Mouse (Mus musculus): ENCODE data around the gene Kctd3. TPM values are rescaled to one million over a fixed set of nuclear protein-coding genes. Genes with fewer than 3 reads are reported as not detected.

Kctd3 gene
- polyA plus RNA-seq, 1 experiment from 2014 or later, result 22.2 TPM

- H3K27me3 ChIP-seq (ENCODE audit: insufficient read depth, low read length), result no peaks in the 10 kb centered on the region
- H3K4me1 ChIP-seq (replicated peaks; ENCODE audit: insufficient read depth, low read length), result no peaks in the 10 kb centered on the region
- H3K9me3 ChIP-seq (replicated peaks; ENCODE audit: low read length), result no peaks in the 10 kb centered on the region
- DNase-seq (ENCODE audit: low spot score) (no peak), ATAC-seq (replicated peaks; ENCODE audit: low FRiP score, low read depth) (no peak)
- no peak overlapping the region for H3K27ac ChIP-seq
- no peak overlapping the region for H3K9ac ChIP-seq (ENCODE audit: low read depth, low read length)
- no peak overlapping the region for H3K4me3 ChIP-seq (replicated peaks; ENCODE audit: low read depth, low read length)
- 74% methylated on average over 7 of the region's 7 CpGs for WGBS
- no peak overlapping the region for H3K4me2 ChIP-seq (ENCODE audit: low read length)
- no peak for TF ChIP-seq CTCF (IDR thresholded peaks at IDR 0.05; ENCODE audit: low read depth)
- no peaks in the 10 kb centered on the region for H3K36me3 ChIP-seq (ENCODE audit: insufficient read depth, low read length)
Observed at GRCm38 (mm10) chr1:189030975-189031374, 23.3 kb upstream of the Kctd3 start.

- Histone ChIP-seq H3K27me3 (ENCODE audit: insufficient read depth, low read length) (no peaks in the 10 kb centered on the region), H3K36me3 (ENCODE audit: insufficient read depth, low read length) (no peaks in the 10 kb centered on the region), H3K27ac (no peak overlapping the region), H3K4me1 (replicated peaks; ENCODE audit: insufficient read depth, low read length) (no peaks in the 10 kb centered on the region), H3K9me3 (replicated peaks; ENCODE audit: low read length) (no peaks in the 10 kb centered on the region), H3K4me2 (ENCODE audit: low read length) (no peak overlapping the region), H3K9ac (ENCODE audit: low read depth, low read length) (no peak overlapping the region), H3K4me3 (replicated peaks; ENCODE audit: low read depth, low read length) (no peak overlapping the region)
- DNase-seq (ENCODE audit: low spot score), result peak; percentile 62
- 70% methylated on average over 1 of the region's 1 CpGs for WGBS
- TF ChIP-seq CTCF (IDR thresholded peaks at IDR 0.05; ENCODE audit: low read depth), result peak; percentile 79
- ATAC-seq (replicated peaks; ENCODE audit: low FRiP score, low read depth), result no peak
Observed at GRCm38 (mm10) chr1:189028267-189028666, 20.6 kb upstream of the Kctd3 start.

- Histone ChIP-seq H3K4me2 (ENCODE audit: low read length) (no peak overlapping the region), H3K9me3 (replicated peaks; ENCODE audit: low read length) (no peaks in the 10 kb centered on the region), H3K27me3 (ENCODE audit: insufficient read depth, low read length) (no peaks in the 10 kb centered on the region), H3K36me3 (ENCODE audit: insufficient read depth, low read length) (no peaks in the 10 kb centered on the region), H3K4me3 (replicated peaks; ENCODE audit: low read depth, low read length) (no peak overlapping the region), H3K27ac (no peak overlapping the region), H3K9ac (ENCODE audit: low read depth, low read length) (peak overlapping the region; percentile 18; the same call in 1 of the 2 replicates), H3K4me1 (replicated peaks; ENCODE audit: insufficient read depth, low read length) (no peaks in the 10 kb centered on the region)
- peak; percentile 76 for DNase-seq (ENCODE audit: low spot score)
- WGBS, result 48% methylated on average over 8 of the region's 8 CpGs
- ATAC-seq (replicated peaks; ENCODE audit: low FRiP score, low read depth), result peak; percentile 33; the same call in 1 of the 2 replicates
- peak; percentile 72 for TF ChIP-seq CTCF (IDR thresholded peaks at IDR 0.05; ENCODE audit: low read depth)
Observed at GRCm38 (mm10) chr1:189026885-189027284, 19.2 kb upstream of the Kctd3 start.

- Histone ChIP-seq H3K4me1 (replicated peaks; ENCODE audit: insufficient read depth, low read length) (no peaks in the 10 kb centered on the region), H3K9me3 (replicated peaks; ENCODE audit: low read length) (no peaks in the 10 kb centered on the region), H3K4me3 (replicated peaks; ENCODE audit: low read depth, low read length) (no peak overlapping the region), H3K9ac (ENCODE audit: low read depth, low read length) (no peak overlapping the region), H3K4me2 (ENCODE audit: low read length) (no peak overlapping the region), H3K36me3 (ENCODE audit: insufficient read depth, low read length) (no peaks in the 10 kb centered on the region), H3K27me3 (ENCODE audit: insufficient read depth, low read length) (no peaks in the 10 kb centered on the region), H3K27ac (no peak overlapping the region)
- TF ChIP-seq CTCF (IDR thresholded peaks at IDR 0.05; ENCODE audit: low read depth), result no peak
- WGBS, result 89% methylated on average over 1 of the region's 1 CpGs
- ATAC-seq (replicated peaks; ENCODE audit: low FRiP score, low read depth) (no peak), DNase-seq (ENCODE audit: low spot score) (no peak)
Observed at GRCm38 (mm10) chr1:189023701-189024080, 16.1 kb upstream of the Kctd3 start.

GRCm38 (mm10) chr1:189022925-189023700 is 15.5 kb upstream of the Kctd3 start:
- H3K36me3 ChIP-seq (ENCODE audit: insufficient read depth, low read length), result no peaks in the 10 kb centered on the region
- no peak overlapping the region for H3K27ac ChIP-seq
- H3K4me1 ChIP-seq (replicated peaks; ENCODE audit: insufficient read depth, low read length), result no peaks in the 10 kb centered on the region
- no peak overlapping the region for H3K4me2 ChIP-seq (ENCODE audit: low read length)
- H3K9me3 ChIP-seq (replicated peaks; ENCODE audit: low read length), result no peaks in the 10 kb centered on the region
- H3K9ac ChIP-seq (ENCODE audit: low read depth, low read length), result no peak overlapping the region
- H3K4me3 ChIP-seq (replicated peaks; ENCODE audit: low read depth, low read length), result no peak overlapping the region
- ATAC-seq (replicated peaks; ENCODE audit: low FRiP score, low read depth), result no peak
- TF ChIP-seq CTCF (IDR thresholded peaks at IDR 0.05; ENCODE audit: low read depth), result peak; percentile 72
- no peaks in the 10 kb centered on the region for H3K27me3 ChIP-seq (ENCODE audit: insufficient read depth, low read length)
- DNase-seq (ENCODE audit: low spot score), result peak; percentile 76
- 50% methylated on average over 7 of the region's 7 CpGs for WGBS

GRCm38 (mm10) chr1:189015372-189015771 is 7.7 kb upstream of the Kctd3 start:
- WGBS, result 89% methylated on average over 2 of the region's 2 CpGs

More at GRCm38 (mm10) chr1:189015372-189015771, 7.7 kb upstream of the Kctd3 start:
- no peak for TF ChIP-seq CTCF (IDR thresholded peaks at IDR 0.05; ENCODE audit: low read depth)
- H3K4me3 ChIP-seq (replicated peaks; ENCODE audit: low read depth, low read length), result no peak overlapping the region
- no peak overlapping the region for H3K27ac ChIP-seq
- H3K4me2 ChIP-seq (ENCODE audit: low read length), result no peak overlapping the region
- no peak for ATAC-seq (replicated peaks; ENCODE audit: low FRiP score, low read depth)
- H3K27me3 ChIP-seq (ENCODE audit: insufficient read depth, low read length), result no peaks in the 10 kb centered on the region
- peaks cover 6% of the 10 kb centered on the region; the same call in 1 of the 2 replicates for H3K4me1 ChIP-seq (replicated peaks; ENCODE audit: insufficient read depth, low read length)
- no peaks in the 10 kb centered on the region for H3K9me3 ChIP-seq (replicated peaks; ENCODE audit: low read length)
- no peak for DNase-seq (ENCODE audit: low spot score)
- H3K36me3 ChIP-seq (ENCODE audit: insufficient read depth, low read length), result no peaks in the 10 kb centered on the region
- H3K9ac ChIP-seq (ENCODE audit: low read depth, low read length), result no peak overlapping the region

Measured in kidney, postnatal 0 days (tissue).